Mouse (Mus musculus) ES-Bruce4 (cell line): Measurements from ENCODE around the gene Pmpca. TPM values are rescaled to one million over a fixed set of nuclear protein-coding genes. Genes with fewer than 3 reads are reported as not detected.
"Not testable (repeated sequence)": the region's sequence is repeated elsewhere in the genome, so short reads cannot be mapped to it uniquely, and the experiment has no call there.

Source experiments
- H3K27ac ChIP-seq: 2 replicates; pipeline ENCODE4 v1.5.1; 2012; ENCODE audit warnings: low read length, inconsistent platforms; ENCODE audit not compliant: insufficient read depth
- H3K27me3 ChIP-seq: 2 replicates; pipeline ENCODE4 v1.6.1; 2012; ENCODE audit warnings: mild to moderate bottlenecking, low read length, inconsistent platforms; ENCODE audit not compliant: control insufficient read depth, poor library complexity, insufficient read depth, severe bottlenecking
- H3K36me3 ChIP-seq: 2 replicates; pipeline ENCODE4 v1.6.1; 2012; ENCODE audit warnings: inconsistent platforms, mild to moderate bottlenecking, low read length, moderate library complexity; ENCODE audit not compliant: control insufficient read depth, poor library complexity, insufficient read depth, severe bottlenecking
- H3K4me1 ChIP-seq: one replicate; pipeline ENCODE4 v1.8.1; 2011; ENCODE audit warnings: low read length; ENCODE audit not compliant: control insufficient read depth, insufficient read depth
- H3K4me3 ChIP-seq: 2 replicates; pipeline ENCODE4 v1.5.1; 2011; ENCODE audit warnings: low read depth, mild to moderate bottlenecking, low read length
- H3K9ac ChIP-seq: 2 replicates; pipeline ENCODE4 v1.6.1; 2012; ENCODE audit warnings: low read depth, mild to moderate bottlenecking, inconsistent platforms; ENCODE audit not compliant: poor library complexity, severe bottlenecking
- H3K9me3 ChIP-seq: replicated peaks from 2 replicates; pipeline ENCODE4 v1.6.1; 2012; ENCODE audit warnings: mild to moderate bottlenecking, low read length, inconsistent platforms; ENCODE audit not compliant: control insufficient read depth, poor library complexity, insufficient read depth, severe bottlenecking
- CTCF ChIP-seq: IDR thresholded peaks from one replicate; pipeline ENCODE4 v1.8.1; 2011; ENCODE audit warnings: low read depth, low read length
- EP300 ChIP-seq: IDR thresholded peaks from 2 replicates; pipeline ENCODE4 v1.6.1; 2011; ENCODE audit warnings: low read depth, low read length; ENCODE audit not compliant: insufficient read depth
- POLR2A ChIP-seq: IDR thresholded peaks from one replicate; pipeline ENCODE4 v1.8.1; 2011; ENCODE audit warnings: low read length; ENCODE audit not compliant: insufficient read depth
- polyA plus RNA-seq: library from polyadenylated mRNA; stranded (reverse); fragments of >200 nt; gene quantifications from 2 replicates; pipeline ENCODE4 v1.2.4, GENCODE M21; 2011; ENCODE audit warnings: low read depth; ENCODE audit not compliant: missing spikeins, insufficient read depth, insufficient read length

Gene Pmpca
- polyA plus RNA-seq, 1 experiment, result 161 TPM

DNA sequence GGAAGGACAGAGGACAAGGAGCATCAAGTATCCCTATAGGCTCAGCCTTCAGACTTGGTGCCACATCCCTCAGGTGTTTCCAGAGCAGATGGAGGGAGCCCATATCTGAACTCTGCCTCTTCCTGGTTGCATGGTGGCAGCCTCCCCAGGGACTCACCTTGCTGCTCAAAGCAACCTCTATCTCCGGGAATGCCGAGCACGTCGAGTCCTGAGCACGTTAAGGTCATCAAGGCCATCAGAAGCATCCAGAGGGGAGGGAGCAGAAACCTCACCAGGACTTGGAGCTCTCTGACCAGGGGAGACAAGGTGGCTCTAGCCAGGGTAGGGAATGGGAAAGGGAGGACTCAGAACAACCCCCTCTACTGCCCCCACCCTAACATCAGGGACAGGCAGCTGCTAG, 25.7 kb upstream of the Pmpca start:
- no peak overlapping the region for H3K9ac ChIP-seq
- TF ChIP-seq POLR2A (no peak), CTCF (no peak), EP300 (no peak)
- H3K4me3 ChIP-seq, result no peak overlapping the region
- H3K36me3 ChIP-seq, result peaks cover 14% of the 10 kb centered on the region
- H3K4me1 ChIP-seq, result no peaks in the 10 kb centered on the region
- no peaks in the 10 kb centered on the region for H3K27me3 ChIP-seq
- H3K27ac ChIP-seq, result no peak overlapping the region
- no peaks in the 10 kb centered on the region for H3K9me3 ChIP-seq

GRCm38 (mm10) chr2:26364738-26365465, 24.2 kb upstream of the Pmpca start:
- H3K4me3 ChIP-seq, result no peak overlapping the region
- no peak for TF ChIP-seq POLR2A
- no peak for TF ChIP-seq EP300
- TF ChIP-seq CTCF, result no peak
- H3K9me3 ChIP-seq, result no peaks in the 10 kb centered on the region
- no peak overlapping the region for H3K9ac ChIP-seq
- peaks cover 26% of the 10 kb centered on the region for H3K36me3 ChIP-seq
- H3K27ac ChIP-seq, result no peak overlapping the region
- H3K27me3 ChIP-seq, result no peaks in the 10 kb centered on the region
- H3K4me1 ChIP-seq, result no peaks in the 10 kb centered on the region

GRCm38 (mm10) chr2:26367911-26368310, 21.2 kb upstream of the Pmpca start:
- no peak overlapping the region for H3K4me3 ChIP-seq
- no peak overlapping the region for H3K27ac ChIP-seq
- TF ChIP-seq CTCF (no peak), EP300 (no peak), POLR2A (no peak)
- H3K27me3 ChIP-seq, result no peaks in the 10 kb centered on the region
- H3K4me1 ChIP-seq, result no peaks in the 10 kb centered on the region
- no peak overlapping the region for H3K9ac ChIP-seq
- peaks cover 47% of the 10 kb centered on the region for H3K36me3 ChIP-seq
- no peaks in the 10 kb centered on the region for H3K9me3 ChIP-seq

GRCm38 (mm10) chr2:26368572-26368971, 20.6 kb upstream of the Pmpca start:
- Histone ChIP-seq H3K27ac (no peak overlapping the region), H3K9ac (no peak overlapping the region), H3K36me3 (peaks cover 50% of the 10 kb centered on the region), H3K4me1 (no peaks in the 10 kb centered on the region), H3K4me3 (no peak overlapping the region), H3K27me3 (no peaks in the 10 kb centered on the region), H3K9me3 (no peaks in the 10 kb centered on the region)
- TF ChIP-seq POLR2A, result no peak
- TF ChIP-seq EP300, result no peak
- no peak for TF ChIP-seq CTCF

- H3K27ac ChIP-seq, result no peak overlapping the region
- no peaks in the 10 kb centered on the region for H3K4me1 ChIP-seq
- H3K9me3 ChIP-seq, result no peaks in the 10 kb centered on the region
- no peak overlapping the region for H3K4me3 ChIP-seq
- no peak for TF ChIP-seq CTCF
- TF ChIP-seq POLR2A, result no peak
- no peak for TF ChIP-seq EP300
- peaks cover 64% of the 10 kb centered on the region for H3K36me3 ChIP-seq
- H3K27me3 ChIP-seq, result no peaks in the 10 kb centered on the region
- no peak overlapping the region for H3K9ac ChIP-seq
Measured at GRCm38 (mm10) chr2:26372396-26372795, 16.7 kb upstream of the Pmpca start.

GRCm38 (mm10) chr2:26380131-26380771, 8.9 kb upstream of the Pmpca start, which contains the start of gene Snapc4:
Gene Snapc4 (minus strand): TSS chr2:26380653.
- Histone ChIP-seq H3K4me3 (peak within 1 kb of the TSS; percentile 97), H3K4me1 (no peaks in the 10 kb centered on the region), H3K27ac (no peak within 1 kb of the TSS), H3K9ac (peak within 1 kb of the TSS; percentile 71), H3K9me3 (no peaks in the 10 kb centered on the region), H3K36me3 (peaks cover 36% of the 10 kb centered on the region), H3K27me3 (no peaks in the 10 kb centered on the region)
- TF ChIP-seq POLR2A (peak; percentile 64), EP300 (no peak)

DNA sequence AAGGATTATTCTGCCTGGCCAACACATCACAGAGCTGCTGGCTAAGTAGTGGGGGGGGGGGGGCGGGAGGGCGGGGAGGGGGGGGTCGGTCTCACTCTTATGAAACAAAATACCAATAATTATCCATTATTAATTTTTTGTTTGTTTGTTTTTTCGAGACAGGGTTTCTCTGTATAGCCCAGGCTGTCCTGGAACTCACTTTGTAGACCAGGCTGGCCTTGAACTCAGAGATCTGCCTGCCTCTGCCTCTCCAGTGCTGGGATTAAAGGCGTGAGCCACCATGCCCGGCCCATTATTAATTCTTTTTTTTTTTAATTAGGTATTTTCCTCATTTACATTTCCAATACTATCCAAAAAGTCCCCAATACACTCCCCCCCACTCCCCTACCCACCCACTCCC, 8.3 kb upstream of the Pmpca start:
- not testable (repeated sequence) for H3K9me3 ChIP-seq, H3K27ac ChIP-seq, H3K4me1 ChIP-seq, H3K27me3 ChIP-seq
- Histone ChIP-seq H3K36me3 (peaks cover 42% of the 10 kb centered on the region), H3K4me3 (peak overlapping the region; percentile 77), H3K9ac (0 out of 2 replicates have a peak overlapping the region, but pooled peaks have one; percentile 18)
